Mouse (Mus musculus): ENCODE measurements around the gene Arhgap25. TPM values are rescaled to one million over a fixed set of nuclear protein-coding genes. Genes with fewer than 3 reads are reported as not detected.

Arhgap25 gene
- polyA plus RNA-seq, 1 experiment from 2014 or later, result 3.7 TPM

DNA sequence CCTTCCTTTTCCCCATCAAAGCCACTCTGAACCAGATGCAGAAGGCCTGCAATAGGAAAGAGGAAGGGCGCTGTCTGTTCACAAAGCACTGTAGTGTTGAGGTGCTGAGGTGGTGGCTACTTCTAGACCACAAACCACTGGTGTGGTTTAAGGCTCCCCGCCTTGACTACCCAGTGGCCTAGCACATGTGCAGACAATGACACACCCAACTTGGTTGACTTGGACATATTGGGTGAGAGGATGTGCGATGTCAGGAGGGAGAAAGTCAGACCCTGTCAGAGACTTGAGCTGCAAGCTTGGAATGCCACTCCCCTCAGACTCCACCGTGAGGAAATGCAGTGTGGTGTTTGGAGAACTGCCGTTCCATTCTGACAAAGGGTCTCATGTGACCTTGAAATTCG, 8.1 kb upstream of the Arhgap25 start:
- H3K9ac ChIP-seq (ENCODE audit: low read length), result no peak overlapping the region
- H3K27ac ChIP-seq (replicated peaks), result no peak overlapping the region
- H3K27me3 ChIP-seq (ENCODE audit: control insufficient read depth, insufficient read depth, low read length), result no peaks in the 10 kb centered on the region
- WGBS, result 76% methylated on average over 6 of the region's 6 CpGs
- no peaks in the 10 kb centered on the region for H3K9me3 ChIP-seq (ENCODE audit: control insufficient read depth, low read length)
- TF ChIP-seq CTCF (IDR thresholded peaks at IDR 0.05; ENCODE audit: low read depth) (no peak), EP300 (optimal IDR thresholded peaks at IDR 0.05) (no peak)
- H3K36me3 ChIP-seq (ENCODE audit: control insufficient read depth, insufficient read depth, low read length), result no peaks in the 10 kb centered on the region
- H3K4me3 ChIP-seq (ENCODE audit: low read depth, low read length), result no peak overlapping the region
- no peak for DNase-seq (ENCODE audit: low spot score)
- H3K4me2 ChIP-seq (replicated peaks; ENCODE audit: low read depth), result no peak overlapping the region
- H3K4me1 ChIP-seq (replicated peaks; ENCODE audit: control insufficient read depth, insufficient read depth), result no peaks in the 10 kb centered on the region
- ATAC-seq (ENCODE audit: low FRiP score, low TSS enrichment), result no peak

DNA sequence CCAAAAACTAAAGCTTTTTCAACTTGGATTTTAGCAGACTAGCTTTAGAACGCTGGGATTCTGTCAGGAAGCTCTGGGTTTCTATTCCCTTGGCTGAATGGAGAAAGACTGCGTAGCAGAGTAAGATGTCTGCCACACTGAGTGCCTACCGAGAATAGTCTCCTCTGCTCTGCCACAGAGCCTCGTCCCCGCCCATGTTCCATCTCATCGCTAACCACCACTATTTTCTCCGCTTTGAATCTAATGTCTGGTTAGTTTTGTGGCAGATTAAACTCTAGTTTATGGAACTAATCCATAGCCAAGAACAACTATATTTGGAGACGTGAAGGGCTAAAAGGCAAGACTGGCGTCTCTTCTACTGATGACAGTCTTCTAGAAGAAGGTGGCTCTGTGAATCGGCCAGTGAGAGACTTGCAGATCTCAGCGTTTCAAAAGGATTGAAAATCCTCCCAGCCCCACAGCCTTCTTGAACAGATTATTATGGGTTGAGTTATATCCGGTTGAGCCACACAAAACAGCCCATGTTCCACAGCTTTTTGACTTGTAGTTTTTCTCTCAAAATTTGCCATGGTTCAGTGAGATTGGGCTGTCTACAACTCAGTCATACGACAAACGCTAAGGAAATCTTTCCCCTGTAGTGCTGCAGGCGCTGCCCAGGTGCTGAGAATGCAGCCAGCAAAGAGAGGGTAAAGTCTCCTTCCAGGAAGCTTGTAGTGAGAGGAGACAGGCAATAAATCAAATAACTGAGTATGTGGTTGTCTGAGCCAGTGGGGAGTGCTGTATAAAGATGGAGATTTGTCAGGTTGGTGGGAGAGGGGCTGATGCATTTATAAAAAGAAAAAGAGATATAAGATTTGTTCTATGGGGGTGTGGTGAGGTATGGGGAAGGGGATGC, 5.6 kb upstream of the Arhgap25 start:
- no peak for TF ChIP-seq CTCF (IDR thresholded peaks at IDR 0.05; ENCODE audit: low read depth)
- Histone ChIP-seq H3K9ac (ENCODE audit: low read length) (no peak overlapping the region), H3K4me1 (replicated peaks; ENCODE audit: control insufficient read depth, insufficient read depth) (no peaks in the 10 kb centered on the region), H3K4me2 (replicated peaks; ENCODE audit: low read depth) (no peak overlapping the region), H3K27me3 (ENCODE audit: control insufficient read depth, insufficient read depth, low read length) (no peaks in the 10 kb centered on the region), H3K9me3 (ENCODE audit: control insufficient read depth, low read length) (no peaks in the 10 kb centered on the region), H3K4me3 (ENCODE audit: low read depth, low read length) (no peak overlapping the region), H3K27ac (replicated peaks) (no peak overlapping the region), H3K36me3 (ENCODE audit: control insufficient read depth, insufficient read depth, low read length) (no peaks in the 10 kb centered on the region)
- ATAC-seq (ENCODE audit: low FRiP score, low TSS enrichment) (no peak), DNase-seq (ENCODE audit: low spot score) (no peak)
- WGBS, result 70% methylated on average over 15 of the region's 15 CpGs

DNA sequence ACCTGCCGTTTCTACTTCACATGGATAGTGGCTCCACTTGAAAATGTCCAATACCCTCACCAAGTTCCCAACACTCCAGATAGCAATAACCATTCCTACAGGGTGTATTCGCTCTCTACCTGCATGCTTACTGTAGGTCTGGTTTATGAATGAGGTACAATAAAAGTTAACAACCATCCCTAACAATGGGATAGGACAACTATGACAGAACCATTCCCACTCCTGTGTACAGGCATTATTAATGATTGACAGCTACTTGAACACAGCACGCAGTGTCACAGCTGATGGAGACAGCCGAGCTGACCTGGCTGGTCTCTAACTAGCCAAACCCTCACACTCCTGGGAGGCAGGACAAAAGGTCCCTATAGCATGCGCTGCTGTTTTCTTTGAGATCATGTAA, 4.6 kb upstream of the Arhgap25 start:
- Histone ChIP-seq H3K9me3 (ENCODE audit: control insufficient read depth, low read length) (no peaks in the 10 kb centered on the region), H3K9ac (ENCODE audit: low read length) (no peak overlapping the region), H3K36me3 (ENCODE audit: control insufficient read depth, insufficient read depth, low read length) (no peaks in the 10 kb centered on the region), H3K4me2 (replicated peaks; ENCODE audit: low read depth) (no peak overlapping the region), H3K4me3 (ENCODE audit: low read depth, low read length) (no peak overlapping the region), H3K27ac (replicated peaks) (no peak overlapping the region), H3K4me1 (replicated peaks; ENCODE audit: control insufficient read depth, insufficient read depth) (no peaks in the 10 kb centered on the region), H3K27me3 (ENCODE audit: control insufficient read depth, insufficient read depth, low read length) (no peaks in the 10 kb centered on the region)
- TF ChIP-seq EP300 (optimal IDR thresholded peaks at IDR 0.05), result no peak
- TF ChIP-seq CTCF (IDR thresholded peaks at IDR 0.05; ENCODE audit: low read depth), result no peak
- DNase-seq (ENCODE audit: low spot score), result no peak
- ATAC-seq (ENCODE audit: low FRiP score, low TSS enrichment), result no peak
- WGBS, result 62% methylated on average over 5 of the region's 5 CpGs

GRCm38 (mm10) chr6:87536270-87536669, 3.2 kb upstream of the Arhgap25 start:
- no peak for DNase-seq (ENCODE audit: low spot score)
- WGBS, result 66% methylated on average over 8 of the region's 8 CpGs
- Histone ChIP-seq H3K36me3 (ENCODE audit: control insufficient read depth, insufficient read depth, low read length) (no peaks in the 10 kb centered on the region), H3K9me3 (ENCODE audit: control insufficient read depth, low read length) (no peaks in the 10 kb centered on the region), H3K4me2 (replicated peaks; ENCODE audit: low read depth) (no peak overlapping the region), H3K4me3 (ENCODE audit: low read depth, low read length) (no peak overlapping the region), H3K27me3 (ENCODE audit: control insufficient read depth, insufficient read depth, low read length) (no peaks in the 10 kb centered on the region), H3K27ac (replicated peaks) (no peak overlapping the region), H3K9ac (ENCODE audit: low read length) (no peak overlapping the region), H3K4me1 (replicated peaks; ENCODE audit: control insufficient read depth, insufficient read depth) (no peaks in the 10 kb centered on the region)
- ATAC-seq (ENCODE audit: low FRiP score, low TSS enrichment), result no peak
- TF ChIP-seq EP300 (optimal IDR thresholded peaks at IDR 0.05) (no peak), CTCF (IDR thresholded peaks at IDR 0.05; ENCODE audit: low read depth) (no peak)

GRCm38 (mm10) chr6:87535651-87536050, 2.6 kb upstream of the Arhgap25 start:
- Histone ChIP-seq H3K27me3 (ENCODE audit: control insufficient read depth, insufficient read depth, low read length) (no peaks in the 10 kb centered on the region), H3K4me3 (ENCODE audit: low read depth, low read length) (no peak overlapping the region), H3K4me2 (replicated peaks; ENCODE audit: low read depth) (no peak overlapping the region), H3K36me3 (ENCODE audit: control insufficient read depth, insufficient read depth, low read length) (no peaks in the 10 kb centered on the region), H3K4me1 (replicated peaks; ENCODE audit: control insufficient read depth, insufficient read depth) (no peaks in the 10 kb centered on the region), H3K9ac (ENCODE audit: low read length) (no peak overlapping the region), H3K9me3 (ENCODE audit: control insufficient read depth, low read length) (no peaks in the 10 kb centered on the region), H3K27ac (replicated peaks) (no peak overlapping the region)
- 36% methylated on average over 9 of the region's 9 CpGs for WGBS
- ATAC-seq (ENCODE audit: low FRiP score, low TSS enrichment), result no peak
- no peak for TF ChIP-seq CTCF (IDR thresholded peaks at IDR 0.05; ENCODE audit: low read depth)
- no peak for TF ChIP-seq EP300 (optimal IDR thresholded peaks at IDR 0.05)
- no peak for DNase-seq (ENCODE audit: low spot score)

- H3K9me3 ChIP-seq (ENCODE audit: control insufficient read depth, low read length), result no peaks in the 10 kb centered on the region
- no peaks in the 10 kb centered on the region for H3K27me3 ChIP-seq (ENCODE audit: control insufficient read depth, insufficient read depth, low read length)
- no peak for TF ChIP-seq CTCF (IDR thresholded peaks at IDR 0.05; ENCODE audit: low read depth)
- no peak for TF ChIP-seq EP300 (optimal IDR thresholded peaks at IDR 0.05)
- no peaks in the 10 kb centered on the region for H3K4me1 ChIP-seq (replicated peaks; ENCODE audit: control insufficient read depth, insufficient read depth)
- 71% methylated on average over 9 of the region's 9 CpGs for WGBS
- no peak overlapping the region for H3K27ac ChIP-seq (replicated peaks)
- no peak overlapping the region for H3K4me2 ChIP-seq (replicated peaks; ENCODE audit: low read depth)
- ATAC-seq (ENCODE audit: low FRiP score, low TSS enrichment), result no peak
- H3K9ac ChIP-seq (ENCODE audit: low read length), result no peak overlapping the region
- H3K4me3 ChIP-seq (ENCODE audit: low read depth, low read length), result no peak overlapping the region
- H3K36me3 ChIP-seq (ENCODE audit: control insufficient read depth, insufficient read depth, low read length), result no peaks in the 10 kb centered on the region
- no peak for DNase-seq (ENCODE audit: low spot score)
These were observed 2.0 kb upstream of the Arhgap25 start for GRCm38 (mm10) chr6:87534855-87535575.

Measured in stomach, postnatal 0 days (tissue).